Mouse (Mus musculus): ENCODE data around the gene Fkbp2.

Gene Fkbp2

GRCm38 (mm10) chr19:6971644-6972043, 8.7 kb downstream of the Fkbp2 start:
- no peak for DNase-seq (ENCODE audit: low read depth, low spot score)

GRCm38 (mm10) chr19:6970460-6971085, 9.7 kb downstream of the Fkbp2 start:
- DNase-seq (ENCODE audit: low read depth, low spot score): peak; percentile 65

DNA sequence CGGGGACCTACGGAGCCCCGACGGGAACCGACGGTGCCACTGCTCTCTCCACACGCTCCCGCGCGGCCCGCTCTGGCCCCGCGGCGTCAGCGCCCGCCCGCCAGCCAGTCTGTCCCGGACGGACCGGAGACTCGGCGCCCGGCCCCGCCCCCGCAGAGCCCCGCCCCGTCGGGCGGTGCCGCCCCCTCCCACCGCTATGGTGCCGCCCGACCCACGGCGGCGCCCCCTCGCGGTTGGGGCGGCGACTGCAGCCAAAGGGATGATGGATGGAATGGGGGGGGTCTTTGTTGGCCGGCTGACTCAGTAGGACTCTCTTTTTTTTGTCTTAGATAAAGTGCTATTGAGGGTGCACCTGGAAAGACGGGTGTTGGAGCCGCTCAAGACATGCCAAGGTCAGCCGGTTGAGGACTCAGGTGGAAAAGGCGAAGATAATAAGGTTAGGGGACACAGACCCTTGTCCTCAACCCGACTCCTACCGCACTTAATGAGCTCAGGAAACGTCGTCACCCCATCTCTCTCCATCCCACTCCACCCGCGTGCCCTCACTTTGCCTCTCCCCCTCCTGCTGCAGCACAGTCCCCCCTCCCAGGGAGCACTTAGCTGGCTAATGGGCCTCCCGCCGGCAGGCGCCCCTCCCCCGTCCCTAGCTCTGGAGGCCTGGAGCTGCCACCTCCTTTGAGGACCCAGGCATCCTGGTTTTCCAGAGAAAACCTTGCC, 10.5 kb downstream of the Fkbp2 start:
- DNase-seq (ENCODE audit: low read depth, low spot score): peak; percentile 84

GRCm38 (mm10) chr19:6969291-6969664, 11.0 kb downstream of the Fkbp2 start:
- DNase-seq (ENCODE audit: low read depth, low spot score): no peak

- DNase-seq (ENCODE audit: low read depth, low spot score): peak; percentile 26
Measured at GRCm38 (mm10) chr19:6968491-6969271, 11.6 kb downstream of the Fkbp2 start.

- no peak for DNase-seq (ENCODE audit: low read depth, low spot score)
Measured at GRCm38 (mm10) chr19:6956461-6956860, 23.8 kb downstream of the Fkbp2 start.

- no peak for DNase-seq (ENCODE audit: low read depth, low spot score)
Measured at GRCm38 (mm10) chr19:6955424-6955823, 24.9 kb downstream of the Fkbp2 start.

- peak; percentile 32 for DNase-seq (ENCODE audit: low read depth, low spot score)
Measured at GRCm38 (mm10) chr19:6954046-6954445, 26.3 kb downstream of the Fkbp2 start.

GRCm38 (mm10) chr19:6952712-6953037, 27.6 kb downstream of the Fkbp2 start:
- peak; percentile 50 for DNase-seq (ENCODE audit: low read depth, low spot score)

- peak; percentile 48 for DNase-seq (ENCODE audit: low read depth, low spot score)
Measured at GRCm38 (mm10) chr19:6951994-6952711, 28.1 kb downstream of the Fkbp2 start.

GRCm38 (mm10) chr19:6951381-6951968, 28.8 kb downstream of the Fkbp2 start:
- peak; percentile 85 for DNase-seq (ENCODE audit: low read depth, low spot score)

GRCm38 (mm10) chr19:6950613-6951153, 29.6 kb downstream of the Fkbp2 start:
- peak; percentile 61 for DNase-seq (ENCODE audit: low read depth, low spot score)

DNA sequence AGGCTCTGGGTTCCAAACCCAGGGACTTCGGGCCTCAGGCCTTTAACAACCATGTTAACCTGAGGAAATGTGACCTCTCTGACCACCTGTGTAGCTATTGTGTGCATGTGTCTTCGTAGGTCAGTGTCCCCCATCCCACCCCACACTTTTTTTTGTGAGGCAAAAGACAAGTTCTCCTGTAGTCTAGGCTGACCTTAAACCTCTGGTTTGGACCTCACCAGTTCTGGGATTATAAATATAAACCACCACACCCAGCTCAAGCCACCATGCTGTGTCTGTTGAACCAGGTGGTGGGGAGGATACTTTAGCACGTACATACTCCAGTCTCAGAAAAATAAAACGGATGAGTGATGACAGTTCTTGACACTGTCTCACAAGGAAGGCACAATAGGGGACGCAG, 30.4 kb downstream of the Fkbp2 start:
- DNase-seq (ENCODE audit: low read depth, low spot score): no peak

GRCm38 (mm10) chr19:6949532-6949931, 30.8 kb downstream of the Fkbp2 start:
- DNase-seq (ENCODE audit: low read depth, low spot score): no peak

DNA sequence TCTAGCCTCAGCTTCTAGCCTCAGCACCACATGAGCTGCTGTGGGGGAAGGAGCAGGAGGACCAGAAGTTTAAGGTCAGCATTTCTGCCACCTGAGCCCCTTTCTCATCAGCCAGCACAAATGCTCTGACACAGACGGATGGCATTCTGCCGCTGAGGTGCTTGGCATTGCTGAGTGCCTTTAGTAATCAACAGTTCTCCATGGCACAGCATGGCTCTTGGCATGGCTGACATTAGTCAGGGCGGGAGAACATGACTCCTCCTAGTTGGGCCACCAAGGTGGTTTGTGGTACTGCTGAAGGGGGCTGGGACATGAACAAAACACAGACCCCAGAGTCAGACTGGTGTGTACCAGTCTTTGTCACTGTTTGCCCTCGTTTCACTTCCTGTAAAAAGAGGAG, 32.1 kb downstream of the Fkbp2 start:
- no peak for DNase-seq (ENCODE audit: low read depth, low spot score)

DNA sequence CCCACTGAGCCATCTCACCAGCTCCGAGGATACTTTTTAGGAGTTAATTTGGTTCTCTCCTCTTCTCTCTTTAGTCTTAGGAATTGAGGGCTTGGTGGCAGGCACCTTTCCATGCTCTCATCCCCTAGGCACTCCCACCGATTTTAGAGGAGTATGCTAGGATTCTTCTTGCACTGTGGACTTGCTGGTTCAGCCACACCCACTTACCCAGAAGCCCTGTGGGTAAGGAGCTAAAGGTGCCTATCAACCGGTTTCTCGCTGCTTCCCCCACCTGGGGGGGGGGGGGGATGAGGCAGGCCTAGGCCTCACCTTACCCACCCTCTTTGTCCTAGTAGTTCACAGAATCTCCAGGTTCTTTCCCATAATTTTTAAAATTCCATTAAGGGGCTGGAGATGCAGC, 32.6 kb downstream of the Fkbp2 start:
- DNase-seq (ENCODE audit: low read depth, low spot score): no peak

GRCm38 (mm10) chr19:6943709-6944108, 36.6 kb downstream of the Fkbp2 start:
- DNase-seq (ENCODE audit: low read depth, low spot score): no peak

DNA sequence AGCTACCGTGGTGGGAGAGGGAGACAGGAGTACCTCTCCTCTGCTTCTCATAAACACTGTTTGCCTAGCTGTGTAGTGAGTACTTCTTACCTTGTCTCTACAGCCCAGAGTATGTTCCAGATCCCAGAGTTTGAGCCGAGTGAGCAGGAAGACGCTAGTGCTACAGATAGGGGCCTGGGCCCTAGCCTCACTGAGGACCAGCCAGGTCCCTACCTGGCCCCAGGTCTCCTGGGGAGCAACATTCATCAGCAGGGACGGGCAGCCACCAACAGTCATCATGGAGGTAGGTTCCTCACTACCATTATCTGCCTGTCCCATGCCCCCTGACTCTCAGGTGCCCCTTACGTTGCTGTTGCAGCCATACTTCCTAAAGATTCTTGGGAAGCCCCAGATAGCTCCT, 37.5 kb downstream of the Fkbp2 start:
- peak; percentile 26 for DNase-seq (ENCODE audit: low read depth, low spot score)

- peak; percentile 92 for DNase-seq (ENCODE audit: low read depth, low spot score)
Measured at GRCm38 (mm10) chr19:6942249-6942691, 38.0 kb downstream of the Fkbp2 start, which contains the start of gene Gpr137. Gene Gpr137, minus strand, starts transcription at chr19:6942480.

GRCm38 (mm10) chr19:6941372-6942248, 38.7 kb downstream of the Fkbp2 start, which contains the start of gene Bad:
Gene Bad, plus strand, starts transcription at chr19:6941861.
- DNase-seq (ENCODE audit: low read depth, low spot score): peak; percentile 94
